11 mouse cellular contexts compared by ENCODE assay signal in genomic region chr13:110866713-110867112, GRCm38 (mm10).
A peak's percentile ranks its signal among the peaks of the same experiment; 100 is the strongest.
DNase-seq lines count a peak whose midpoint lies in the region; ATAC-seq lines count a peak whose summit lies in the region.
"Had no signal": no experiment of that assay in that cellular context is flagged by ENCODE, and none has a peak within 500 bp of the region (broad histone marks: within the 10 kb centered on the region; RNA-seq: fewer than 3 reads in every experiment).

No protein-coding gene starts in this region.

- no peaks in the 10 kb centered on the region for H3K9me3 ChIP-seq in intestine, embryonic 15.5 days
- H3K9me3 ChIP-seq in intestine, embryonic 16.5 days (ENCODE audit: control insufficient read depth, low read length), result no peaks in the 10 kb centered on the region
- H3K9me3 ChIP-seq in embryonic facial prominence, embryonic 14.5 days (ENCODE audit: control insufficient read depth, low read length), result no peaks in the 10 kb centered on the region
- H3K9me3 ChIP-seq in forebrain, embryonic 10.5 days, result no peaks in the 10 kb centered on the region
- H3K9me3 ChIP-seq: embryonic facial prominence, embryonic 12.5 days; midbrain, embryonic 12.5 days had no signal

- H3K4me3 ChIP-seq in intestine, embryonic 15.5 days (replicated peaks), result no peak overlapping the region
- no peak overlapping the region for H3K4me3 ChIP-seq in intestine, embryonic 16.5 days (ENCODE audit: low read length)
- H3K4me3 ChIP-seq in embryonic facial prominence, embryonic 14.5 days (ENCODE audit: low read depth, low read length), result no peak overlapping the region
- no peak overlapping the region for H3K4me3 ChIP-seq in forebrain, embryonic 10.5 days
- H3K4me3 ChIP-seq: embryonic facial prominence, embryonic 12.5 days; midbrain, embryonic 12.5 days had no signal

- no peaks in the 10 kb centered on the region for H3K4me1 ChIP-seq in intestine, embryonic 15.5 days (replicated peaks)
- H3K4me1 ChIP-seq in intestine, embryonic 16.5 days (ENCODE audit: control insufficient read depth, insufficient read depth, low read length), result no peaks in the 10 kb centered on the region
- H3K4me1 ChIP-seq in embryonic facial prominence, embryonic 14.5 days (ENCODE audit: control insufficient read depth, insufficient read depth, low read length), result peaks cover 4% of the 10 kb centered on the region; the same call in 1 of the 2 replicates
- H3K4me1 ChIP-seq in forebrain, embryonic 10.5 days, result peaks cover 24% of the 10 kb centered on the region

- no peaks in the 10 kb centered on the region for H3K36me3 ChIP-seq in intestine, embryonic 15.5 days
- no peaks in the 10 kb centered on the region for H3K36me3 ChIP-seq in intestine, embryonic 16.5 days (ENCODE audit: control insufficient read depth, insufficient read depth, low read length)
- H3K36me3 ChIP-seq in embryonic facial prominence, embryonic 14.5 days (ENCODE audit: control insufficient read depth, insufficient read depth, low read length), result no peaks in the 10 kb centered on the region
- H3K36me3 ChIP-seq in forebrain, embryonic 10.5 days (replicated peaks), result no peaks in the 10 kb centered on the region
- H3K36me3 ChIP-seq: embryonic facial prominence, embryonic 12.5 days; midbrain, embryonic 12.5 days had no signal

- peak; percentile 43; the same call in 1 of the 2 replicates for ATAC-seq in intestine, embryonic 15.5 days
- ATAC-seq in intestine, embryonic 16.5 days, result no peak
- ATAC-seq in embryonic facial prominence, embryonic 14.5 days (ENCODE audit: low read depth), result no peak; the same call in 1 of the 2 replicates
- ATAC-seq: activated CD4-positive, CD25-positive, alpha-beta regulatory T cell, adult 4 months had no signal

- 49% methylated on average over 2 of the region's 2 CpGs for WGBS in intestine, embryonic 15.5 days
- WGBS in intestine, embryonic 16.5 days, result 64% methylated on average over 2 of the region's 2 CpGs
- WGBS in embryonic facial prominence, embryonic 14.5 days, result 49% methylated on average over 2 of the region's 2 CpGs
- WGBS in forebrain, embryonic 10.5 days, result 53% methylated on average over 2 of the region's 2 CpGs

- peak; percentile 8 to 46 for DNase-seq in adrenal gland, adult (ENCODE audit: inconsistent age in 2 of 2, low spot score in 1 of 2)
- no peak for DNase-seq in adrenal gland, adult 18-20 months (ENCODE audit: low spot score in 2 of 2)
- peak; percentile 52 for DNase-seq in embryonic facial prominence, embryonic 14.5 days (ENCODE audit: low spot score)
- DNase-seq in lung, postnatal 10 days, result peak; percentile 38
- no peak for DNase-seq in urinary bladder, postnatal 25 days (ENCODE audit: low spot score)
- DNase-seq in forebrain, embryonic 10.5 days (ENCODE audit: extremely low spot score, low spot score), result no peak

- H3K4me2 ChIP-seq in intestine, embryonic 15.5 days (replicated peaks), result no peak overlapping the region
- H3K4me2 ChIP-seq in intestine, embryonic 16.5 days (ENCODE audit: low read depth, low read length), result no peak overlapping the region
- H3K4me2 ChIP-seq in embryonic facial prominence, embryonic 14.5 days (ENCODE audit: low read depth, low read length), result no peak overlapping the region
- H3K4me2 ChIP-seq: embryonic facial prominence, embryonic 12.5 days; midbrain, embryonic 12.5 days had no signal

- H3K27ac ChIP-seq in intestine, embryonic 15.5 days, result no peak overlapping the region
- no peak overlapping the region for H3K27ac ChIP-seq in intestine, embryonic 16.5 days (ENCODE audit: low read length)
- no peak overlapping the region for H3K27ac ChIP-seq in embryonic facial prominence, embryonic 14.5 days (replicated peaks; ENCODE audit: low read depth, low read length)
- no peak overlapping the region for H3K27ac ChIP-seq in forebrain, embryonic 10.5 days
- H3K27ac ChIP-seq: midbrain, embryonic 12.5 days had no signal

- no peaks in the 10 kb centered on the region for H3K27me3 ChIP-seq in intestine, embryonic 15.5 days (replicated peaks)
- no peaks in the 10 kb centered on the region for H3K27me3 ChIP-seq in intestine, embryonic 16.5 days (replicated peaks; ENCODE audit: control insufficient read depth, insufficient read depth, low read length)
- no peaks in the 10 kb centered on the region for H3K27me3 ChIP-seq in embryonic facial prominence, embryonic 14.5 days (replicated peaks; ENCODE audit: control insufficient read depth, insufficient read depth, low read length)
- H3K27me3 ChIP-seq in forebrain, embryonic 10.5 days (ENCODE audit: poor library complexity, severe bottlenecking), result peaks cover 21% of the 10 kb centered on the region
- H3K27me3 ChIP-seq: embryonic facial prominence, embryonic 12.5 days had no signal

- no peak overlapping the region for H3K9ac ChIP-seq in intestine, embryonic 15.5 days
- H3K9ac ChIP-seq in intestine, embryonic 16.5 days (ENCODE audit: low read depth, low read length), result no peak overlapping the region
- H3K9ac ChIP-seq in embryonic facial prominence, embryonic 14.5 days (ENCODE audit: low read depth, low read length), result no peak overlapping the region
- H3K9ac ChIP-seq: embryonic facial prominence, embryonic 12.5 days; midbrain, embryonic 12.5 days had no signal

Comparison
In these comparisons a context has a peak if more than half of its experiments do, and no peak if none do; other contexts are left out.
1. DNase-seq: peak in adrenal gland, adult (2 of 2), embryonic facial prominence, embryonic 14.5 days (single experiment) and lung, postnatal 10 days (single experiment); none in adrenal gland, adult 18-20 months (0 of 2), urinary bladder, postnatal 25 days (single experiment) and forebrain, embryonic 10.5 days (single experiment).